Mouse (Mus musculus) erythroblast, embryonic 14.5 days (primary cell): ENCODE measurements around the gene Olfml2a. TPM values are rescaled to one million over a fixed set of nuclear protein-coding genes. Genes with fewer than 3 reads are reported as not detected.
A peak's percentile ranks its signal among the peaks of the same experiment; 100 is the strongest.

ENCODE experiments used
- H3K27me3 ChIP-seq: 2 replicates; pipeline ENCODE4 v1.6.1; 2012; ENCODE audit warnings: inconsistent platforms; ENCODE audit not compliant: control insufficient read depth
- H3K36me3 ChIP-seq: 2 replicates; pipeline ENCODE4 v1.6.1; 2012; ENCODE audit warnings: mild to moderate bottlenecking, inconsistent platforms; ENCODE audit not compliant: control insufficient read depth
- H3K4me1 ChIP-seq: 2 replicates; pipeline ENCODE4 v1.6.1; 2012; ENCODE audit warnings: inconsistent platforms; ENCODE audit not compliant: control insufficient read depth
- H3K4me3 ChIP-seq: replicated peaks from 2 replicates; pipeline ENCODE3; 2012; ENCODE audit warnings: moderate library complexity, mild to moderate bottlenecking, inconsistent platforms
- H3K9me3 ChIP-seq: 2 replicates; pipeline ENCODE4 v1.6.1; 2012; ENCODE audit warnings: low read length, inconsistent platforms, mixed read lengths; ENCODE audit not compliant: control insufficient read depth
- GATA1 ChIP-seq: IDR thresholded peaks from 2 replicates; pipeline ENCODE4 v1.6.1; 2012; ENCODE audit warnings: low read length, inconsistent platforms, mixed read lengths
- TAL1 ChIP-seq: IDR thresholded peaks from 3 replicates; pipeline ENCODE4 v1.6.1; 2012; ENCODE audit warnings: low read length, inconsistent platforms, mixed read lengths
- polyA plus RNA-seq: library from polyadenylated mRNA; stranded (reverse); fragments of >175 nt; gene quantifications from 2 replicates; pipeline ENCODE4 v1.2.3, GENCODE M21; 2012

The Olfml2a gene
- polyA plus RNA-seq, 1 experiment, result 0.01 TPM

DNA sequence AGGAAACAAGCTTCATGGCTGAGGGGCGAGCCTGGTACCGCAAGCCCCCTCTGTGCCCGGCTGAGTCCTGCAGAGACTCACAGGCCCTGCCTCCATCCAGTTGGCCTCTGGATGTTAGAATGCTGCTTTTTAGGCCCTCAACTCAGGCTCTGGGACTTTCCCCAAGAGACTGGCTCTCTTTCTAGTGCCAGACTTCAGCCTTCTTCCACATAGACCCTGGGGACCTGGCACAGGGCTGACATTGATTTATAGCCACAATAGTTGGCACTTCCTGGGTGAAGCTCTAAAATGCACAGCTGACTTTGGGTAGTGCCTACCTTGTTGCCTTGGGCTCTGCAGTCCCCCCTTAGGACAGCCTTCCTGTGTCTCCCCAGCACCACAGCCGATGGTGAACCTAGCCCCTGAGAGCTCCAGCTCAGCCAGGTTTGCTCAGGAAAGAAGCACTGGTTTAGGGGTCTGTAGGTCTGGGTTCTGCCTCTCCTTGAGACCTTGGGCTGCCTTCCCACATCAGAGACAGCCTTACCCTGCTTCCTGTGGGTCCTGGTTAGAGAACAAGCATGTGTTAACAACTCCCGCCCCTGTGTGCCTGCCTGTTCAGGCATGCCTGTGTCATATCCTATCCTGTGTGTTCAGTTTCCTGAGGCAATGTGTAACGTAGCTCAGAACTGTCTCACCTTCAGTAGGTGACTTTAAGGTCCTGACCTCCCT lies 56.2 kb downstream of the Olfml2a start:
- H3K36me3 ChIP-seq, result no peaks in the 10 kb centered on the region
- TF ChIP-seq TAL1 (no peak), GATA1 (no peak)
- H3K4me3 ChIP-seq, result no peak overlapping the region
- no peaks in the 10 kb centered on the region; the same call in 1 of the 2 replicates for H3K27me3 ChIP-seq
- H3K4me1 ChIP-seq, result peaks cover 56% of the 10 kb centered on the region
- H3K9me3 ChIP-seq, result peaks cover 19% of the 10 kb centered on the region

DNA sequence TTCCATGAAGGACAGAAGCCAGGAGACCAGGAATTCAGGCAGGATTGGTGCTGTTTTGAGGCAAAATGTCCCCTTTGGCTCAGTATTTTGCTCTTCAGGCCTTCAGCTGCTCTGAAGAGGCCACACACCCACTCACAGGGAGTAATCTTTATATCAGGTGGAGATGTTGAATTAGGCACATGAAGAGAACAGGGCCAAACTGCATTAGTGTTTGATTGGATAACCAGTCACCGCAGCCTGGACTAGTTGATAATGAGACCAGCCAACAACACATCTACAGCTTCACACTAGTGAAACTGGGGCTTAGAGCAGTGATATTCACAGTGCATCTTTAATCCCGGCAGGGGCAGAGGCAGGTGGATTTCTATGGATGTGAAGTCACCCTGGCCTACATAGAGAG lies 57.2 kb downstream of the Olfml2a start:
- H3K9me3 ChIP-seq, result peaks cover 12% of the 10 kb centered on the region
- peaks cover 56% of the 10 kb centered on the region for H3K4me1 ChIP-seq
- no peaks in the 10 kb centered on the region; the same call in 1 of the 2 replicates for H3K27me3 ChIP-seq
- TF ChIP-seq TAL1, result no peak
- TF ChIP-seq GATA1, result no peak
- H3K36me3 ChIP-seq, result no peaks in the 10 kb centered on the region
- H3K4me3 ChIP-seq, result no peak overlapping the region

- H3K27me3 ChIP-seq, result no peaks in the 10 kb centered on the region
- no peaks in the 10 kb centered on the region for H3K36me3 ChIP-seq
- peaks cover 52% of the 10 kb centered on the region for H3K4me1 ChIP-seq
- H3K9me3 ChIP-seq, result no peaks in the 10 kb centered on the region
- H3K4me3 ChIP-seq, result no peak overlapping the region
- TF ChIP-seq GATA1 (no peak), TAL1 (no peak)
Observed at GRCm38 (mm10) chr2:38992004-38992403, 60.2 kb downstream of the Olfml2a start.

DNA sequence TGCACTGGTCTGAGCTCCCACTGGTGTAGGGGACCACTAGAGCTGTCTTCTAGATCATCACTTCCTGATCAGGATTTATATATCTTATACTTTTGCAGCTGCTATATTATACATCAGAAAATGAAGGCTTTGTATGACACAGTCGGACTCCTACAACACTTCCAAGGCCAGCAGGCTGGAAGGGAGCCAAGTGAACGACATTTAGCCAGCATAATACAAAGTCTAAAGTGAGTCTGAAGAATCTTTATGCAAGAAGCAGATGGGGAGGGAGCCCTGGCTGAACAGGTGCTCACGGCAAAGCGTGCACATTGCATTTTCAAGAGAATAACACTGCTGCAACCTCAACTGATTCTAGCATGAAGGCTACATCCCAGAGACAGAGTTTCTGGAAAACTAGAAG lies 60.7 kb downstream of the Olfml2a start:
- TF ChIP-seq GATA1 (no peak), TAL1 (no peak)
- H3K4me3 ChIP-seq, result no peak overlapping the region
- H3K9me3 ChIP-seq, result no peaks in the 10 kb centered on the region
- H3K36me3 ChIP-seq, result no peaks in the 10 kb centered on the region
- H3K27me3 ChIP-seq, result no peaks in the 10 kb centered on the region
- peaks cover 52% of the 10 kb centered on the region for H3K4me1 ChIP-seq

- H3K9me3 ChIP-seq, result no peaks in the 10 kb centered on the region
- H3K4me3 ChIP-seq, result peak within 1 kb of the TSS; percentile 63
- no peak for TF ChIP-seq TAL1
- peaks cover 37% of the 10 kb centered on the region for H3K36me3 ChIP-seq
- no peaks in the 10 kb centered on the region for H3K27me3 ChIP-seq
- peaks cover 45% of the 10 kb centered on the region for H3K4me1 ChIP-seq
Observed at GRCm38 (mm10) chr2:38997386-38998374, 65.9 kb downstream of the Olfml2a start, which contains the start of gene Wdr38. Gene Wdr38, plus strand, starts transcription at chr2:38997476.

GRCm38 (mm10) chr2:38999381-38999780 lies 67.6 kb downstream of the Olfml2a start:
- H3K9me3 ChIP-seq, result no peaks in the 10 kb centered on the region
- TF ChIP-seq TAL1, result no peak
- no peak for TF ChIP-seq GATA1
- H3K4me1 ChIP-seq, result peaks cover 62% of the 10 kb centered on the region
- H3K27me3 ChIP-seq, result no peaks in the 10 kb centered on the region
- peaks cover 53% of the 10 kb centered on the region for H3K36me3 ChIP-seq
- no peak overlapping the region for H3K4me3 ChIP-seq

GRCm38 (mm10) chr2:38999910-39000586 lies 68.3 kb downstream of the Olfml2a start:
- H3K4me1 ChIP-seq, result peaks cover 66% of the 10 kb centered on the region
- H3K27me3 ChIP-seq, result no peaks in the 10 kb centered on the region
- TF ChIP-seq TAL1, result no peak
- TF ChIP-seq GATA1, result no peak
- peaks cover 54% of the 10 kb centered on the region for H3K36me3 ChIP-seq
- H3K4me3 ChIP-seq, result no peak overlapping the region
- no peaks in the 10 kb centered on the region for H3K9me3 ChIP-seq

DNA sequence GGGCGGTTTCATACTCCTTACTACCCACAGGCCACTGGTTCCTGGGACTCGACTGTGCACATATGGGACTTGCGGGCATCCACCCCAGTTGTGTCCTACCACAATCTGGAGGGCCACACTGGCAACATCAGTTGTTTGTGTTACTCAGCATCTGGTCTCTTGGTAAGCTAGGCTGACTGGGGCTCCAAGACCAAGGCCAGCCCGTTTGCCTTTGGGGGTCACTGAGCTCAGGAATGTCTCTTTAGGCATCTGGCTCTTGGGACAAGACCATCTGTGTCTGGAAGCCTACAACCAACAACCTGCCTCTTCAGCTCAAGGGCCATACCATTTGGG lies 68.8 kb downstream of the Olfml2a start:
- peaks cover 54% of the 10 kb centered on the region for H3K36me3 ChIP-seq
- H3K9me3 ChIP-seq, result no peaks in the 10 kb centered on the region
- peaks cover 68% of the 10 kb centered on the region for H3K4me1 ChIP-seq
- TF ChIP-seq GATA1 (no peak), TAL1 (no peak)
- H3K4me3 ChIP-seq, result no peak overlapping the region
- no peaks in the 10 kb centered on the region for H3K27me3 ChIP-seq

- H3K27me3 ChIP-seq, result no peaks in the 10 kb centered on the region
- H3K9me3 ChIP-seq, result no peaks in the 10 kb centered on the region
- TF ChIP-seq TAL1 (no peak), GATA1 (no peak)
- peaks cover 79% of the 10 kb centered on the region for H3K4me1 ChIP-seq
- peaks cover 54% of the 10 kb centered on the region for H3K36me3 ChIP-seq
- H3K4me3 ChIP-seq, result no peak overlapping the region
Observed at GRCm38 (mm10) chr2:39001866-39002265, 70.1 kb downstream of the Olfml2a start.
